Mouse (Mus musculus) lung, embryonic 16.5 days (tissue): Measurements from ENCODE around the gene Abca14. TPM values are rescaled to one million over a fixed set of nuclear protein-coding genes. Genes with fewer than 3 reads are reported as not detected.

Experiments
- polyA plus RNA-seq: library from polyadenylated mRNA; unstranded; fragments of >200 nt; fragmentation: Nextera tagmentation; extraction: Ambion mirVana; gene quantifications from 2 replicates; pipeline ENCODE4 v1.2.1, GENCODE M21; 2015

Gene Abca14
- polyA plus RNA-seq, 1 experiment from 2014 or later: not detected

Other genes starting within 250 kb of the Abca14 start
- 1.2 and 2.8 TPM in 2 replicates for gene Dnah3, start 108.7 kb upstream of the Abca14 start, polyA plus RNA-seq
- gene Tmem159, start 101.6 kb upstream of the Abca14 start, polyA plus RNA-seq: 49.6 and 113 TPM in 2 replicates
- gene Zp2, start 58.7 kb upstream of the Abca14 start, polyA plus RNA-seq: not detected in 2 replicates
- not detected in 2 replicates for gene Anks4b, start 30.1 kb upstream of the Abca14 start, polyA plus RNA-seq
- gene Crym, start 1.9 kb upstream of the Abca14 start, polyA plus RNA-seq: 3.1 and 3.5 TPM in 2 replicates
- not detected in 2 replicates for gene Abca15, start 124.7 kb downstream of the Abca14 start, polyA plus RNA-seq
- gene Abca16, start 205.7 kb downstream of the Abca14 start, polyA plus RNA-seq: not detected in 2 replicates